Mouse (Mus musculus) kidney, adult 2 months (tissue): ENCODE results near the gene Lrp11.

ENCODE experiments used
- CTCF ChIP-seq: fragments of 200-500 bp; conservative IDR thresholded peaks from 2 replicates; pipeline ENCODE4 v1.5.1; 2011; ENCODE audit warnings: low read depth, mild to moderate bottlenecking, control low read depth, low read length, moderate library complexity, mixed read lengths; ENCODE audit not compliant: insufficient read depth, insufficient read length
- POLR2A ChIP-seq: fragments of 200-500 bp; IDR thresholded peaks from one replicate; pipeline ENCODE4 v1.6.1; 2011; ENCODE audit warnings: low read depth, low read length, control low read depth

GRCm38 (mm10) chr10:7581401-7581800 lies 8.2 kb upstream of the Lrp11 start:
- TF ChIP-seq CTCF (no peak), POLR2A (no peak)
